Mouse (Mus musculus) cerebellum, adult 2 months (tissue): Measurements from ENCODE around the gene Pramef17. TPM values are rescaled to one million over a fixed set of nuclear protein-coding genes. Genes with fewer than 3 reads are reported as not detected.
"Not testable (repeated sequence)": the region's sequence is repeated elsewhere in the genome, so short reads cannot be mapped to it uniquely, and the experiment has no call there.

Experiments used
- DNase-seq, 2 experiments: peaks; one replicate each; pipeline ENCODE4 v3.0.0; 2021
- H3K27ac ChIP-seq: fragments of 200-500 bp; 2 replicates; pipeline ENCODE4 v1.5.1; 2012; ENCODE audit warnings: low read length, control low read depth, inconsistent platforms; ENCODE audit not compliant: insufficient read depth
- H3K27me3 ChIP-seq: fragments of 200-500 bp; 2 replicates; pipeline ENCODE4 v1.6.1; 2012; ENCODE audit warnings: inconsistent platforms, mild to moderate bottlenecking, low read length, moderate library complexity; ENCODE audit not compliant: control insufficient read depth, insufficient read depth
- H3K4me1 ChIP-seq: fragments of 200-500 bp; 2 replicates; pipeline ENCODE4 v1.6.1; 2011; ENCODE audit warnings: low read length; ENCODE audit not compliant: control insufficient read depth, insufficient read depth
- H3K4me3 ChIP-seq: fragments of 200-500 bp; replicated peaks from 2 replicates; pipeline ENCODE3; 2011; ENCODE audit warnings: mild to moderate bottlenecking, low read depth, low read length, control low read depth; ENCODE audit not compliant: insufficient read depth
- WGBS: fragments of 180-500 bp; shearing (Covaris S2); methylation state at CpG from one replicate; pipeline ENCODE4 v1.1.7; 2018; 5-methylcytosine and 5-hydroxymethylcytosine counted together
- polyA plus RNA-seq: library from polyadenylated mRNA; depleted of rRNA; stranded (reverse); fragments of >200 nt; gene quantifications from 2 replicates; pipeline ENCODE4 v1.2.3, GENCODE M21; 2012; rRNA removed

Pramef17 gene
- polyA plus RNA-seq, result not detected in 2 replicates

GRCm38 (mm10) chr4:143994269-143994668 is at the start of gene Pramef17:
Gene Pramef17 (minus strand): TSS chr4:143994369.
- H3K27me3 ChIP-seq, DNase-seq, H3K4me1 ChIP-seq, H3K27ac ChIP-seq, H3K4me3 ChIP-seq: not testable (repeated sequence)
- 37% methylated on average over 3 of the region's 3 CpGs for WGBS

GRCm38 (mm10) chr4:143988126-143988525 is 6.0 kb downstream of the Pramef17 start:
- H3K4me3 ChIP-seq, H3K27me3 ChIP-seq, H3K27ac ChIP-seq, H3K4me1 ChIP-seq: not testable (repeated sequence)
- peak; percentile 41 to 55 for DNase-seq
- WGBS, result 95% methylated on average over 17 of the region's 17 CpGs

GRCm38 (mm10) chr4:143987475-143987941 is 6.7 kb downstream of the Pramef17 start:
- WGBS, result 84% methylated on average over 12 of the region's 17 CpGs
- DNase-seq, result peak; percentile 27 to 47
- not testable (repeated sequence) for H3K4me1 ChIP-seq, H3K4me3 ChIP-seq, H3K27me3 ChIP-seq, H3K27ac ChIP-seq

- not testable (repeated sequence) for H3K4me1 ChIP-seq, H3K4me3 ChIP-seq, H3K27me3 ChIP-seq, H3K27ac ChIP-seq
- 92% methylated on average over 6 of the region's 9 CpGs for WGBS
- DNase-seq, result peak; percentile 24 to 29
Measured at GRCm38 (mm10) chr4:143985733-143986132, 8.4 kb downstream of the Pramef17 start.

GRCm38 (mm10) chr4:143985165-143985564 is 9.0 kb downstream of the Pramef17 start:
- not testable (repeated sequence) for H3K4me3 ChIP-seq, H3K4me1 ChIP-seq, H3K27me3 ChIP-seq, H3K27ac ChIP-seq
- no CpG with 5 or more reads among the region's 7 CpGs for WGBS
- peak; percentile 17 to 20 for DNase-seq

- H3K27me3 ChIP-seq, DNase-seq, H3K4me3 ChIP-seq, H3K27ac ChIP-seq, H3K4me1 ChIP-seq: not testable (repeated sequence)
- WGBS, result 25% methylated on average over 1 of the region's 1 CpGs
Measured at GRCm38 (mm10) chr4:143983446-143983845, 10.7 kb downstream of the Pramef17 start.

GRCm38 (mm10) chr4:143966850-143967249 is 27.3 kb downstream of the Pramef17 start, which contains the start of gene Gm13101:
Gene Gm13101 (minus strand): TSS chr4:143966950.
- DNase-seq, H3K4me3 ChIP-seq, H3K27ac ChIP-seq, H3K27me3 ChIP-seq, H3K4me1 ChIP-seq: not testable (repeated sequence)
- WGBS, result 29% methylated on average over 2 of the region's 2 CpGs

GRCm38 (mm10) chr4:143950916-143951315 is 43.3 kb downstream of the Pramef17 start, which contains the start of gene Pramef25:
Gene Pramef25 (minus strand): TSS chr4:143951016.
- not testable (repeated sequence) for H3K27ac ChIP-seq, H3K4me1 ChIP-seq, DNase-seq, H3K4me3 ChIP-seq, H3K27me3 ChIP-seq
- WGBS, result 90% methylated on average over 1 of the region's 1 CpGs

Other genes with a start within 250 kb of the Pramef17 start
- not detected in 2 replicates for gene Gm13023, start 205.0 kb downstream of the Pramef17 start, polyA plus RNA-seq
- gene Gm13084, start 178.3 kb downstream of the Pramef17 start, polyA plus RNA-seq, result not detected in 2 replicates
- gene Gm13103, start 147.9 kb downstream of the Pramef17 start, polyA plus RNA-seq, result not detected in 2 replicates
- not detected in 2 replicates for gene Pramef6, start 94.0 kb downstream of the Pramef17 start, polyA plus RNA-seq
- not detected in 2 replicates for gene Pramef25, start 43.4 kb downstream of the Pramef17 start, polyA plus RNA-seq
- gene Gm13101, start 27.4 kb downstream of the Pramef17 start, polyA plus RNA-seq, result not detected in 2 replicates
- gene Pramel4, start 64.8 kb upstream of the Pramef17 start, polyA plus RNA-seq, result not detected in 2 replicates
- gene Gm13102, start 112.1 kb upstream of the Pramef17 start, polyA plus RNA-seq, result not detected in 2 replicates
- gene Oog3, start 168.3 kb upstream of the Pramef17 start, polyA plus RNA-seq, result not detected in 2 replicates
- gene Oog2, start 196.3 kb upstream of the Pramef17 start, polyA plus RNA-seq, result not detected in 2 replicates
- not detected in 2 replicates for gene C87977, start 218.9 kb upstream of the Pramef17 start, polyA plus RNA-seq